Mouse (Mus musculus) splenic B cell, adult 2 months (primary cell): ENCODE results near the gene Sufu.

Experiments used
- DNase-seq: peaks from one replicate; pipeline ENCODE4 v3.0.0-alpha.2; 2011; ENCODE audit warnings: low read depth, low spot score
- H3K27me3 ChIP-seq: 2 replicates; pipeline ENCODE4 v1.6.1; 2012; ENCODE audit warnings: mild to moderate bottlenecking, low read length, moderate library complexity, mixed read lengths; ENCODE audit not compliant: control insufficient read depth, poor library complexity, insufficient read depth, severe bottlenecking
- H3K36me3 ChIP-seq: 2 replicates; pipeline ENCODE4 v1.6.1; 2012; ENCODE audit warnings: mild to moderate bottlenecking, low read length, moderate library complexity, mixed read lengths; ENCODE audit not compliant: control insufficient read depth, poor library complexity, insufficient read depth, severe bottlenecking

Gene Sufu

DNA sequence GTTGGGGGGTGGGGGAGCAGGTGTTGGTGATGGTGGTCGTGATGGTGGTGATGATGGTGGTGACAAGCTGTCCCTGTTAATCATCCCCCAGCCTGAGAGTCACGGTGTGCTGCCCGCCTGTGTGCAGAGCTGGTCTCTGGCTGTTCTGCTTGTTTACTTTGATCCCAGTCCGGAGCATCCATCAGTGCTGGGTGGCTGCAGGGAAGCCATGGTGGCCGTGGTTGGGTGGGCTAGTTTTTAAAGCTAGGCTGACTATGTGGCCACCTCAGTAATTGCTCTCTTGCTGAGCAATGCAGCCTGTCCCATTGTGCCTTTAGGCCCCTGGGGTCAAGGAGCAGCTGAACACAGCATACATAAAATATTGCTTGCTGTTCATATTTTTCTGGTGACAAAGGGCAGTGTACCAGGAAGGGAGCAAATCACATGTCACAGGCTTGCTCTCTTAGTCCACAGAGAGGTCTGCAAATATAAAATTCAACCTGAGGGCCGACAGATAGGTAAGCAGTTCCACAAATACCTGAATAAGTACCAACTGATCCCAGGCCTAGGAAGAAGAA, 137.9 kb downstream of the Sufu start:
- no peaks in the 10 kb centered on the region for H3K36me3 ChIP-seq
- no peaks in the 10 kb centered on the region for H3K27me3 ChIP-seq
- no peak for DNase-seq

DNA sequence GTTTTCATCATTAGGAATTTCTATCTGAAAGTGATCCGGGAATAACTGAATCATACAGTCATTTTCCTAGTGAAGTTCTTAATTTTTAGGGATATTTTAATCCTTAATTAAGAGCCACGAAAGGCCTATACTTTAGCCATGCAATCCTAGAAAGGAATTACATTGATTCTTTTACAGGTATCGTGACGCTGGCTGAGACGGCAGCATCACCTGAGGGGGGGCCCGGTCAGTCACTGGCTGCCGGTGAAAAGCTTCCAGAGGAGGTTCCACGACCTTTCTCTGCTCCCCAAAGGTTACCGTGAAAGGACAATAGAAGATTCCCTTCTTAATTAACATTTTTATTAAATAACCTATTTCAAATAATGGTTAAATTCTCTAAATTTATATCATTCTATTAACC, 140.7 kb downstream of the Sufu start:
- no peak for DNase-seq
- H3K27me3 ChIP-seq = no peaks in the 10 kb centered on the region
- no peaks in the 10 kb centered on the region for H3K36me3 ChIP-seq

DNA sequence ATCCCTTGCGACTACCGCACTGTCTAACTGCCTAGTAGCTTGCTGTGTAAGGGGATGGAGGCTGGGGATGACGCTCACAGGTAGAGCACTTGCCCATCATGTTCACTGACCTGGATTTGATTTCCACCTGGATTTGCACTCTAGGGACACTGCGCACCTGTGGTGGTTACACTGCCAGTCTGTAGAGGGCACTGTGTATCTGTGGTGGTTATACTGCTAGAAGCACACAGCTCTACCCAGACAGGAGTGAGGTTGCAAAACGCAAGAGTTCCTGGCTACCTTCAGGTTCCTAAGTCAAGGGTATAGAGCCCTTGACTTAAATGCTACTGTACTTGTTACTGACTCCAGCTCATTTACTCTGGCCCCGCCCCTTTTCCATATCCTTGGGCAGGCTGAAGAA, 141.5 kb downstream of the Sufu start:
- no peaks in the 10 kb centered on the region for H3K27me3 ChIP-seq
- no peak for DNase-seq
- no peaks in the 10 kb centered on the region for H3K36me3 ChIP-seq
